Mouse (Mus musculus): ENCODE measurements at regions not wholly inside any gene's neighbourhood (a gene's known extent, or its start where the extent isn't known, plus 50 kb on each side); places are given as distances from the start of the nearest gene placed in this dataset.

- DNase-seq (ENCODE audit: low spot score in 2 of 2) = no peak
- TF ChIP-seq CTCF (conservative IDR thresholded peaks at IDR 0.05) = peak; percentile 41
- Histone ChIP-seq H3K27ac (no peak overlapping the region), H3K4me3 (no peak overlapping the region)
These were observed 1252.4 kb upstream of the Lrrtm3 start for GRCm38 (mm10) chr10:65342513-65342912.

DNA sequence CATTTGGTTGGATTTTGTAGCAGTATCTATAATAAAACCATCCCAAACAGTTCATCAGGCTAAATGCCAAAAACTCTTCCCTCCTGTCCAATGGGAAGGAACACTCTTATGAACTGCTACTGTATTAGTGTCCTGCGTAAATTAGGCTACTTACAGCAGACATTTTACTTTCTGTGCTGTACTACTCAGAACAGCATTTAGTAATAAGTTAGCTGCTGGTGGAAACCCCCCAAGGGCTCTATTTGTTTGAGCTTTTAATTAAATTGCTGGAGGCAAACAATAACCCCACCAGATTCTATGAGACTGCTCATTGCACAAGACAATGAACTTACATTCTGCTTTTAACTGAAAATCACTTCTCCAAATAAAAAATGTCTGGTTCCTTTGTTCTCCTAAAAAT, 1240.3 kb upstream of the Lrrtm3 start:
- Histone ChIP-seq H3K4me3 (no peak overlapping the region), H3K27ac (no peak overlapping the region)
- DNase-seq (ENCODE audit: low spot score in 2 of 2) = no peak
- no peak for TF ChIP-seq CTCF (conservative IDR thresholded peaks at IDR 0.05)

GRCm38 (mm10) chr10:65324840-65325410, 1234.8 kb upstream of the Lrrtm3 start:
- DNase-seq (ENCODE audit: low spot score in 2 of 2) = no peak
- H3K27ac ChIP-seq = no peak overlapping the region
- no peak overlapping the region for H3K4me3 ChIP-seq
- TF ChIP-seq CTCF (conservative IDR thresholded peaks at IDR 0.05) = no peak

DNA sequence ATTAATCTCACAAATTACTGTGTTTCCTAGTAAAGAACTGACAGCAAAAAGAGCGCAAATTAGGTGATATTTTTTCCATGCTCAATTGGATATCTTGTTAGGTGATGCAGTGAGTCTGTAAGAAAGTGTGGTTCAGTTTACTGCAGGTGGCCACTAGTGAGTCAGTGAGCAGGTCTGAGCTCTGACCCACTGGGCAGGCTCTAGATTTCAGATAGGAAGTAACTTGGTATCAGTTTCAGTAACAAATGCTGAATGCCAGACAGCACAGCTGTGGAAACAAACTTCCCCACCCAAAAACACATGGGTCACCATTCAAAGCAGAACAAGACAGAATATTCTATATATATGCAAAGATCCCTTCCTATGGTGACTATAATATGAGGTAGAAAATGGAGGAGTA, 1208.2 kb upstream of the Lrrtm3 start:
- no peak for DNase-seq (ENCODE audit: low spot score in 2 of 2)
- TF ChIP-seq CTCF (conservative IDR thresholded peaks at IDR 0.05) = no peak
- no peak overlapping the region for H3K4me3 ChIP-seq
- no peak overlapping the region for H3K27ac ChIP-seq
